16 mouse cellular contexts compared by ENCODE assay signal in genomic region chr1:34093652-34094051, GRCm38 (mm10).
DNase-seq lines count a peak whose midpoint lies in the region; ATAC-seq and TF ChIP-seq lines count a peak whose summit lies in the region.
"Had no signal": no experiment of that assay in that cellular context is flagged by ENCODE, and none has a peak within 500 bp of the region (broad histone marks: within the 10 kb centered on the region; RNA-seq: fewer than 3 reads in every experiment).

No protein-coding gene starts in this region.

- no peak overlapping the region for H3K27ac ChIP-seq in kidney, postnatal 0 days
- no peak overlapping the region for H3K27ac ChIP-seq in kidney, embryonic 16.5 days (ENCODE audit: low read length)
- H3K27ac ChIP-seq: embryonic facial prominence, embryonic 13.5 days; forebrain, embryonic 13.5 days; intestine, embryonic 15.5 days; limb, embryonic 15.5 days; neural tube, embryonic 12.5 days; stomach, embryonic 15.5 days had no signal

- H3K4me2 ChIP-seq in kidney, postnatal 0 days (ENCODE audit: low read length), result no peak overlapping the region
- no peak overlapping the region for H3K4me2 ChIP-seq in kidney, embryonic 16.5 days (replicated peaks; ENCODE audit: low read depth, low read length)
- H3K4me2 ChIP-seq: embryonic facial prominence, embryonic 13.5 days; forebrain, embryonic 13.5 days; intestine, embryonic 15.5 days; limb, embryonic 15.5 days; neural tube, embryonic 12.5 days; stomach, embryonic 15.5 days had no signal

- no peaks in the 10 kb centered on the region for H3K27me3 ChIP-seq in kidney, postnatal 0 days (ENCODE audit: insufficient read depth, low read length)
- no peaks in the 10 kb centered on the region for H3K27me3 ChIP-seq in kidney, embryonic 16.5 days (ENCODE audit: insufficient read depth, low read length)
- H3K27me3 ChIP-seq: embryonic facial prominence, embryonic 13.5 days; forebrain, embryonic 13.5 days; intestine, embryonic 15.5 days; limb, embryonic 15.5 days; neural tube, embryonic 12.5 days; stomach, embryonic 15.5 days had no signal

- no peaks in the 10 kb centered on the region for H3K36me3 ChIP-seq in kidney, postnatal 0 days (ENCODE audit: insufficient read depth, low read length)
- H3K36me3 ChIP-seq in kidney, embryonic 16.5 days (ENCODE audit: insufficient read depth, low read length), result 0 out of 2 replicates have a peak, but pooled peaks cover 6% of the 10 kb centered on the region
- H3K36me3 ChIP-seq: embryonic facial prominence, embryonic 13.5 days; intestine, embryonic 15.5 days; stomach, embryonic 15.5 days had no signal

- ATAC-seq in CD4-positive, CD25-positive, alpha-beta regulatory T cell, adult 4 months, result no peak
- ATAC-seq in kidney, postnatal 0 days (replicated peaks; ENCODE audit: low FRiP score, low read depth), result no peak
- no peak for ATAC-seq in kidney, embryonic 16.5 days (ENCODE audit: low FRiP score, low TSS enrichment)
- ATAC-seq: intestine, embryonic 15.5 days had no signal

- 91% methylated on average over 7 of the region's 7 CpGs for WGBS in kidney, postnatal 0 days
- WGBS in kidney, embryonic 16.5 days, result 96% methylated on average over 7 of the region's 7 CpGs

- no peak overlapping the region for H3K9ac ChIP-seq in kidney, postnatal 0 days (ENCODE audit: low read depth, low read length)
- no peak overlapping the region for H3K9ac ChIP-seq in kidney, embryonic 16.5 days (replicated peaks; ENCODE audit: low read length)
- H3K9ac ChIP-seq: embryonic facial prominence, embryonic 13.5 days; forebrain, embryonic 13.5 days; intestine, embryonic 15.5 days; limb, embryonic 15.5 days; neural tube, embryonic 12.5 days; stomach, embryonic 15.5 days had no signal

- TF ChIP-seq CTCF in kidney, postnatal 0 days (IDR thresholded peaks at IDR 0.05; ENCODE audit: low read depth), result peak; percentile 38

- H3K4me3 ChIP-seq in kidney, postnatal 0 days (replicated peaks; ENCODE audit: low read depth, low read length), result no peak overlapping the region
- H3K4me3 ChIP-seq in kidney, embryonic 16.5 days (ENCODE audit: low read length), result no peak overlapping the region
- H3K4me3 ChIP-seq: embryonic facial prominence, embryonic 13.5 days; forebrain, embryonic 13.5 days; intestine, embryonic 15.5 days; limb, embryonic 15.5 days; neural tube, embryonic 12.5 days; stomach, embryonic 15.5 days had no signal

- DNase-seq in CD4-positive, CD25-positive, alpha-beta regulatory T cell, adult 2 months (ENCODE audit: low read depth, low spot score), result peak; percentile 18
- no peak for DNase-seq in kidney, postnatal 0 days (ENCODE audit: low spot score)
- peak; percentile 50 for DNase-seq in 3T3-L1 (ENCODE audit: low read depth, low spot score)
- peak; percentile 34 for DNase-seq in WW6 (ENCODE audit: low read depth, low spot score)
- no peak for DNase-seq in neural tube, embryonic 10.5 days (ENCODE audit: extremely low spot score, low spot score)
- no peak for DNase-seq in thymus, postnatal 14 days
- DNase-seq: adrenal gland, adult 8-10 months; lung, postnatal 14 days had no signal

- H3K4me1 ChIP-seq in kidney, postnatal 0 days (replicated peaks; ENCODE audit: insufficient read depth, low read length), result 0 out of 2 replicates have a peak, but pooled peaks cover 9% of the 10 kb centered on the region
- peaks cover 35% of the 10 kb centered on the region for H3K4me1 ChIP-seq in kidney, embryonic 16.5 days (ENCODE audit: insufficient read depth, low read length)
- H3K4me1 ChIP-seq: intestine, embryonic 15.5 days; stomach, embryonic 15.5 days had no signal

- H3K9me3 ChIP-seq in kidney, postnatal 0 days (replicated peaks; ENCODE audit: low read length), result no peaks in the 10 kb centered on the region
- no peaks in the 10 kb centered on the region; the same call in 1 of the 2 replicates for H3K9me3 ChIP-seq in kidney, embryonic 16.5 days (ENCODE audit: low read length)
- H3K9me3 ChIP-seq: embryonic facial prominence, embryonic 13.5 days; intestine, embryonic 15.5 days; limb, embryonic 15.5 days; stomach, embryonic 15.5 days had no signal

Comparison
In these comparisons a context has a peak if more than half of its experiments do, and no peak if none do; other contexts are left out.
1. DNase-seq: peak in CD4-positive, CD25-positive, alpha-beta regulatory T cell, adult 2 months (single experiment), 3T3-L1 (single experiment) and WW6 (single experiment); none in kidney, postnatal 0 days (single experiment), neural tube, embryonic 10.5 days (single experiment) and thymus, postnatal 14 days (single experiment).